Mouse (Mus musculus): ENCODE results near the gene Sdccag8. TPM values are rescaled to one million over a fixed set of nuclear protein-coding genes. Genes with fewer than 3 reads are reported as not detected.

The Sdccag8 gene
- polyA plus RNA-seq, 1 experiment from 2014 or later = 18.2 TPM

- WGBS = 47% methylated on average over 6 of the region's 6 CpGs
- no peaks in the 10 kb centered on the region for H3K36me3 ChIP-seq (ENCODE audit: control insufficient read depth, insufficient read depth, low read length)
Measured at GRCm38 (mm10) chr1:177002951-177003350, 188.5 kb downstream of the Sdccag8 start.

GRCm38 (mm10) chr1:177004041-177004741, 189.7 kb downstream of the Sdccag8 start:
- no peak overlapping the region for H3K9ac ChIP-seq (ENCODE audit: low read depth, low read length)

More at GRCm38 (mm10) chr1:177002951-177003350, 188.5 kb downstream of the Sdccag8 start:
- no peak overlapping the region for H3K9ac ChIP-seq (ENCODE audit: low read depth, low read length)
- H3K27me3 ChIP-seq (replicated peaks; ENCODE audit: control insufficient read depth, insufficient read depth, low read length) = no peaks in the 10 kb centered on the region; the same call in 1 of the 2 replicates
- no peaks in the 10 kb centered on the region for H3K9me3 ChIP-seq (ENCODE audit: control insufficient read depth, low read length)
- H3K4me3 ChIP-seq (ENCODE audit: low read depth, low read length) = no peak overlapping the region
- no peak overlapping the region for H3K4me2 ChIP-seq (ENCODE audit: low read depth, low read length)
- H3K4me1 ChIP-seq (ENCODE audit: control insufficient read depth, insufficient read depth, low read length) = peaks cover 10% of the 10 kb centered on the region
- ATAC-seq (ENCODE audit: low read depth) (no peak), DNase-seq (ENCODE audit: low spot score) (no peak)
- H3K27ac ChIP-seq (replicated peaks; ENCODE audit: low read depth, low read length) = no peak overlapping the region

DNA sequence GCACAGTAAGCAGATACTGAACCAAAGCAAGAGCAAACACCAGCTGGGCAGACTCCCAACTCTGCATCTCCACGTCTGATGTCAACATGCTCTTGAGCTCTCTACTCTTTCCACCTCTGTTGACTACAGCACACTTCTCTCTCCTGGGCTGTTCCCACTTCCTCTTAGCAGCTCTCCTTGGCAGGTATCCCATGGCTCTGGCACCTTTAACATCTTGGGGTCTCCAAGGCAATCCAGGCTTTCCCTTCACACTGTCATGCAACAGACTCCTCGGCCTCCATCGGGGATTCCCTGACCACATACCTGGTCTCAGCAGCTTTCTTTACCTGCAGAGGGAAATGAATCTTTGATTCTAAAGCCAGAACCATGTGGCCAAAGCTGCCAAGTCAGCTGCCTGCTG, 192.9 kb downstream of the Sdccag8 start:
- H3K4me1 ChIP-seq (ENCODE audit: control insufficient read depth, insufficient read depth, low read length) = peaks cover 3% of the 10 kb centered on the region; the same call in 1 of the 2 replicates
- no peak overlapping the region for H3K4me2 ChIP-seq (ENCODE audit: low read depth, low read length)
- H3K36me3 ChIP-seq (ENCODE audit: control insufficient read depth, insufficient read depth, low read length) = no peaks in the 10 kb centered on the region
- DNase-seq (ENCODE audit: low spot score) (no peak), ATAC-seq (ENCODE audit: low read depth) (no peak)
- no peak overlapping the region for H3K9ac ChIP-seq (ENCODE audit: low read depth, low read length)
- no peak overlapping the region for H3K4me3 ChIP-seq (ENCODE audit: low read depth, low read length)
- WGBS = 74% methylated on average over 3 of the region's 3 CpGs
- H3K9me3 ChIP-seq (ENCODE audit: control insufficient read depth, low read length) = no peaks in the 10 kb centered on the region
- H3K27ac ChIP-seq (replicated peaks; ENCODE audit: low read depth, low read length) = no peak overlapping the region
- H3K27me3 ChIP-seq (replicated peaks; ENCODE audit: control insufficient read depth, insufficient read depth, low read length) = no peaks in the 10 kb centered on the region

More at GRCm38 (mm10) chr1:177004041-177004741, 189.7 kb downstream of the Sdccag8 start:
- no peak overlapping the region for H3K4me2 ChIP-seq (ENCODE audit: low read depth, low read length)
- ATAC-seq (ENCODE audit: low read depth) (no peak), DNase-seq (ENCODE audit: low spot score) (no peak)
- peaks cover 3% of the 10 kb centered on the region for H3K4me1 ChIP-seq (ENCODE audit: control insufficient read depth, insufficient read depth, low read length)
- H3K4me3 ChIP-seq (ENCODE audit: low read depth, low read length) = no peak overlapping the region
- H3K36me3 ChIP-seq (ENCODE audit: control insufficient read depth, insufficient read depth, low read length) = no peaks in the 10 kb centered on the region
- no peak overlapping the region for H3K27ac ChIP-seq (replicated peaks; ENCODE audit: low read depth, low read length)
- WGBS = 71% methylated on average over 4 of the region's 4 CpGs
- no peaks in the 10 kb centered on the region for H3K9me3 ChIP-seq (ENCODE audit: control insufficient read depth, low read length)
- no peaks in the 10 kb centered on the region for H3K27me3 ChIP-seq (replicated peaks; ENCODE audit: control insufficient read depth, insufficient read depth, low read length)

DNA sequence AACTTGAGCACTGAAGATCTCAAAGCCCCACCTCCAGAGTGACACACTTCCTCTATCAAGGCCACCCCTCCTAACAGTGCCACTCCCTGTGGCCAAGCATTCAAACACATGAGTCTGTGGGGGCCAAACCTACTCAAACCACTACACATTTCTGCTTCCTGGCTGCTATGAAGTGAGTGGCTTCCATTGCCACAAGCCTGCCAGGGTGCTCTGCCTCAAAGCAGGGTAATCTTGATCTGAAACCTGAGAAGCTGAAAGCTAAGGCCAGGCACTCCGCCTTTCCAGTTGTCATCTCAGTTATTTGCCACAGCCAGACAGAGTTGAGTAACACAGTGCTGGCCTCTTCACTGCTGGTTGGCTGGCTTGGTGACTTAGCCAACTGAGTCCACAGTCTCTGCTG, 194.3 kb downstream of the Sdccag8 start:
- H3K27me3 ChIP-seq (replicated peaks; ENCODE audit: control insufficient read depth, insufficient read depth, low read length) = no peaks in the 10 kb centered on the region
- H3K4me3 ChIP-seq (ENCODE audit: low read depth, low read length) = no peak overlapping the region
- peaks cover 3% of the 10 kb centered on the region; the same call in 1 of the 2 replicates for H3K4me1 ChIP-seq (ENCODE audit: control insufficient read depth, insufficient read depth, low read length)
- WGBS = 28% methylated on average over 1 of the region's 1 CpGs
- ATAC-seq (ENCODE audit: low read depth) = peak; percentile 37
- peak; percentile 70 for DNase-seq (ENCODE audit: low spot score)
- no peak overlapping the region for H3K9ac ChIP-seq (ENCODE audit: low read depth, low read length)
- H3K4me2 ChIP-seq (ENCODE audit: low read depth, low read length) = no peak overlapping the region
- no peaks in the 10 kb centered on the region for H3K9me3 ChIP-seq (ENCODE audit: control insufficient read depth, low read length)
- H3K36me3 ChIP-seq (ENCODE audit: control insufficient read depth, insufficient read depth, low read length) = no peaks in the 10 kb centered on the region
- H3K27ac ChIP-seq (replicated peaks; ENCODE audit: low read depth, low read length) = no peak overlapping the region

- Histone ChIP-seq H3K4me1 (ENCODE audit: control insufficient read depth, insufficient read depth, low read length) (peaks cover 9% of the 10 kb centered on the region), H3K4me3 (ENCODE audit: low read depth, low read length) (no peak overlapping the region), H3K27me3 (replicated peaks; ENCODE audit: control insufficient read depth, insufficient read depth, low read length) (no peaks in the 10 kb centered on the region), H3K9me3 (ENCODE audit: control insufficient read depth, low read length) (no peaks in the 10 kb centered on the region), H3K36me3 (ENCODE audit: control insufficient read depth, insufficient read depth, low read length) (no peaks in the 10 kb centered on the region), H3K9ac (ENCODE audit: low read depth, low read length) (no peak overlapping the region), H3K4me2 (ENCODE audit: low read depth, low read length) (no peak overlapping the region), H3K27ac (replicated peaks; ENCODE audit: low read depth, low read length) (no peak overlapping the region)
- ATAC-seq (ENCODE audit: low read depth) = no peak
- WGBS = 50% methylated on average over 3 of the region's 3 CpGs
- no peak for DNase-seq (ENCODE audit: low spot score)
Measured at GRCm38 (mm10) chr1:177010041-177010440, 195.6 kb downstream of the Sdccag8 start.

DNA sequence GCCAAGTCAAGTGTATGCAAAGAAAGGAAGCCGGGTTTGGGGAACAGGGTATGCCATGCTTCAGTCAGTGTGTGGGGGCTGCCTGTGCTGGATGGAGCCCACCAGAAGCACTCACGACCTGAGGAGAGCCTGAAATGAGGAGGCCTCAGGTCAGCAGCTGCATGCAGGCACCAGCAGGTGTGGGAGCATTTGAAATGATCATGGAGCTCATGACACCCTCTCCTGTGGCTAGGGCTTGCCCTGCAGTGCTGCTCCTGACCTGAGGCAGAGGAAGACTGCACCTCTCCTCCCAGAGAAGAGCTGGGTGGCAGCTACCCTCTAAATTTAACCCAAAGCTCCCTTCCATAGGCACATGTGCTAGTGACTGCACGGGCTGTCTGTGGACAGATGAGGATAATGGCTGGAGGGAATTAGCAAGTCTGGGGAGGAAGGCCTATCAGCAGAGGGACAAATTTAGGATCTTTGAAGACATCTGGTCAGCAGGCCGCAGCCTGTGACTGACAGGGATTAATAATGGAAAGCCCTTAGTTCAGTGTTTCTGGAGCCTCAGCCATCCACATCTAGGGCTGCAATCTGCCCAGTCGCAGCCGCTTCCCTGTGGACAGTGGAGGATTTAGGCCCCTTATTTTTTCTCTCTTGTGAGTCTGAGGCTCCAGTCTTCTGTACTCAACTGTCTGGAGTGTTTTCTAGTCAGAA, 196.3 kb downstream of the Sdccag8 start:
- Histone ChIP-seq H3K36me3 (ENCODE audit: control insufficient read depth, insufficient read depth, low read length) (no peaks in the 10 kb centered on the region), H3K4me3 (ENCODE audit: low read depth, low read length) (no peak overlapping the region), H3K9ac (ENCODE audit: low read depth, low read length) (no peak overlapping the region), H3K4me2 (ENCODE audit: low read depth, low read length) (no peak overlapping the region), H3K4me1 (ENCODE audit: control insufficient read depth, insufficient read depth, low read length) (peaks cover 12% of the 10 kb centered on the region), H3K27me3 (replicated peaks; ENCODE audit: control insufficient read depth, insufficient read depth, low read length) (no peaks in the 10 kb centered on the region), H3K9me3 (ENCODE audit: control insufficient read depth, low read length) (no peaks in the 10 kb centered on the region), H3K27ac (replicated peaks; ENCODE audit: low read depth, low read length) (peak overlapping the region; percentile 52; the same call in 1 of the 2 replicates)
- WGBS = 45% methylated on average over 6 of the region's 6 CpGs
- no peak for DNase-seq (ENCODE audit: low spot score)
- ATAC-seq (ENCODE audit: low read depth) = peak; percentile 9; the same call in 1 of the 2 replicates

GRCm38 (mm10) chr1:177011688-177012087, 197.2 kb downstream of the Sdccag8 start:
- DNase-seq (ENCODE audit: low spot score) (peak; percentile 77), ATAC-seq (ENCODE audit: low read depth) (peak; percentile 27; the same call in 1 of the 2 replicates)
- no peak overlapping the region; the same call in 1 of the 2 replicates for H3K27ac ChIP-seq (replicated peaks; ENCODE audit: low read depth, low read length)
- no peak overlapping the region for H3K9ac ChIP-seq (ENCODE audit: low read depth, low read length)
- H3K27me3 ChIP-seq (replicated peaks; ENCODE audit: control insufficient read depth, insufficient read depth, low read length) = no peaks in the 10 kb centered on the region
- H3K9me3 ChIP-seq (ENCODE audit: control insufficient read depth, low read length) = no peaks in the 10 kb centered on the region
- no peak overlapping the region for H3K4me3 ChIP-seq (ENCODE audit: low read depth, low read length)
- H3K4me2 ChIP-seq (ENCODE audit: low read depth, low read length) = no peak overlapping the region
- no peaks in the 10 kb centered on the region for H3K36me3 ChIP-seq (ENCODE audit: control insufficient read depth, insufficient read depth, low read length)
- WGBS = 72% methylated on average over 13 of the region's 13 CpGs
- peaks cover 17% of the 10 kb centered on the region for H3K4me1 ChIP-seq (ENCODE audit: control insufficient read depth, insufficient read depth, low read length)

DNA sequence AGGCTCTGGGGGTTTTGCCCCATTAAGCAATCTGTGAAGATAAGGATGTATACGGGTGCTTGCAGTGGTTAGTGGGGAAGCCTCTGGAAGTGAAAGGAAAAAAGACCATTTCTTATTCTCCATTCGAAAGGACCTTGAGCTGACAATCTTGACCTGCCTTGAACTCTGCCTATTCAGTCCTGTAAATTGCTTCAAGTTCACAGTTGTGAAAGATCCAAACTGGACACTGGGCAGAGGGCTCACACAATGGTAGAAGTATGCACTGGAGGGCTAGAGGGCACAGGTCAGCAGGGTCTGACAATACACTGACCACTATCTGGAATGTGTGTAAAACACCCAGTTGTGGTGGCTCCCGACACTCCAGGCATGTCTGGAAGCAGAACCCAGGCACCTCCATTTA, 198.3 kb downstream of the Sdccag8 start:
- Histone ChIP-seq H3K9ac (ENCODE audit: low read depth, low read length) (no peak overlapping the region), H3K36me3 (ENCODE audit: control insufficient read depth, insufficient read depth, low read length) (no peaks in the 10 kb centered on the region), H3K27me3 (replicated peaks; ENCODE audit: control insufficient read depth, insufficient read depth, low read length) (no peaks in the 10 kb centered on the region), H3K9me3 (ENCODE audit: control insufficient read depth, low read length) (no peaks in the 10 kb centered on the region), H3K4me1 (ENCODE audit: control insufficient read depth, insufficient read depth, low read length) (peaks cover 19% of the 10 kb centered on the region), H3K27ac (replicated peaks; ENCODE audit: low read depth, low read length) (no peak overlapping the region), H3K4me3 (ENCODE audit: low read depth, low read length) (no peak overlapping the region), H3K4me2 (ENCODE audit: low read depth, low read length) (no peak overlapping the region)
- no peak for DNase-seq (ENCODE audit: low spot score)
- 72% methylated on average over 3 of the region's 3 CpGs for WGBS
- no peak for ATAC-seq (ENCODE audit: low read depth)
